Mouse (Mus musculus): ENCODE data around the gene Mtif2.

Mtif2 gene

DNA sequence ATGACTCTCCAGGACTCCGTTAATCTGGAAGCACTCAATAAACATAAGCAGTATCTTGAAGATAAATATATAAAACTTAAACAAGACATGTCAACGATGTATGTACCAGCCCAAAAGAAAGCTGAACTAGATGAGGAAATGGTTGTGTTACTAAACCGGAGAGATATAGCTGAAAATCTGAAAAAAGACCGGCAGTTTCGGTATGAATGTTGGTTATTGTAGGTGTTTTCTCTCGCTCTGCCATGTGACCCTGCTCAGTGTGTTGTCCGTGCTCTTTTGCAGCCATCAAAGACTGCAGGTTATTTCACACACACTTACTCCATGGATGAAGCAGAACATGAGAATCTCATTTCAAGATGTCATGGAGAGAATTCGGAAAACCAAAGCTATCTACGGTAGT is 34.2 kb downstream of the Mtif2 start:
- no peak for DNase-seq (ENCODE audit: low read depth)

DNA sequence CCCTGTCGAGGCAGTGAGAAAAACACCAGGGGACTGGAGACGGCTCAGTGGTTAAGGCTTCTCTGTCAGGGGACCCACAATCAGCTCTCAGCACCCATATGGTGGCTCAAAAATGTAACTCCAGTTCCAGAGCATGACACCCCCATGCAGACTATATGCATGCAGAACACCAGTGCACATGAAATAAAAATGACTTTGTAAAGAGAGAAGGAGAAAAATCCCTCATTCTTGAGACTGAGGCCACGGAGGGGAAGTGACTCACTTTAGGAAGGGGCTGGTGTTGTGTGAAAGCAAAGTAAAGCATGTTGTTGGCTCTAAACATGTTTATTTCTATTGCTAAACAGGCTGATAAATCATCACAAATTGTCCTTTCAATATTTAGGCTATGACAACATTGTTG is 34.8 kb downstream of the Mtif2 start:
- no peak for DNase-seq (ENCODE audit: low read depth)

DNA sequence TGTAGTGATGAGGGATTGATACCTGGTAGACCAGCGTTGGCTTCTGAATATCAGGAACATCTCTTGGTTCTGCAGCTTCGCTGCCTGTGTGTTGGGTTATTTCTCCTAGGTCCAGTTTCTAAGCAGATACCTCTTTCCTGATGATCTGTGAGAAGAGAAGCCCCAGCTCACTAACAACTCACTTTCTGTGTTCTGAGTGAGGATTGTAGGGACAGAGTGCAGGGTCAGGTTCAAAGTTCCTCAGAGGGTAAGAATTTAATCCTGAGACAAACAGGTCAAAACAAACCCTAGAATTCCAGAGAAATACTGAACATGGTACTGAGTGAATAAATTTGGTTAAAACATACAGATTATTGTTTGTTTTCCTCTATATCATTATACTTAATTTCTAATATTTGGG is 37.2 kb downstream of the Mtif2 start:
- DNase-seq (ENCODE audit: low read depth): no peak

DNA sequence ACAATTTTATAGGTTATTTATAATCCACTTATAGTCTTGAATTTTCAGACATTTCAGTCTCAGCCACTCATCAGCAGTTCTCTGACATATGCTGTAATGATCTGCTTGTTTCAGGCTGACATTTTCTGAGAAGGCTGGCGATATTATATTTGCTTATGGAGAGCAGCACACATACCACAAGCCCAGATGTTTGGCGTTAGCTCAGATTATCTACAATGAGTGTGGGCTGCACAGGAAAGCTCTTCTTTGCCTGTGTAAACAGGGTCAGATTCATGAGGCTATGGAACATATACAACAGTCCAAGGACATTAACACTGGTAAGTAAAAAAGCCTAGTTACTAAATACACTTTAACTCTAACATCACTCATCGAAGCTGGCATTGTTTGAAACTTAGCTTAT is 45.3 kb downstream of the Mtif2 start:
- DNase-seq (ENCODE audit: low read depth): no peak

DNA sequence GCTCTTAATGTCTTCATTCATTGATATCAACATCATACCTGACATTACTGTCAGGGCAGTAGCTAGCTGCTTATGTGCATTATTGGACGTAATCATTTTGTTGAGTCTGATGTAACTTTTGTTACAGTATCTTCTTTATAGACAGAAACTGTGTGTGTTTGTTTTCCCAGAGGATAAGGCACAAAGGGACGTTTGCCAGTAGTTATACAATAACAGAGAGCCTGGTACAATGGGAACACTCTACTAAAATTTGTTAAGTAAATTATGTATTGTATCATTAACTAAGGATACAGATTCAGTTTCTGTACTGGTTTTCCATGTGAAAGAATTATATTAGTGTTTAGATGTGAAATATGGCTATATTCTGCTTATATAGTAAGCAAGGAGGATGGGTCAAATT is 46.4 kb downstream of the Mtif2 start:
- DNase-seq (ENCODE audit: low read depth): no peak

DNA sequence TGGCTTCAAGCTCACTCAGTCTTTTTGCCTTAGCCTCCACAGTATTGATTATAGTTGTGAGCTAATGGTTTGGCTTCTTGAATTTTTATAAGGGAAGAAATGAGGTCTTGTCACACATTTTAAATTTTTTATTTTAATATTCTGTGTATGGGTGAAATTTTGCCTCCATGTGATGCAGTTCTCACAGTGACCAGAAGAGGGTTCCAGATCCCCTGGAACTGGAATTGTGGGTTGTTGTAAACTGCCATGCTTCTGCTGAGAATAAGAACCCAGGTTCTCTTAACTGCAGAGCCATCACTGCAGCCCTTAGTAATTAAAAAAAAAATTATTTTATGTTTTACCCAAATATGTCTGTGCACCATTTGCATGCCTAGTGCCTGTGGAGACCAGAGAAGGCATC is 53.4 kb downstream of the Mtif2 start:
- DNase-seq (ENCODE audit: low read depth): no peak

All from fibroblast of lung, adult 2 months (primary cell).